Mouse (Mus musculus): ENCODE measurements around the gene Sh3pxd2a.

GRCm38 (mm10) chr19:47248906-47249568, 215.2 kb downstream of the Sh3pxd2a start:
- TF ChIP-seq TAL1 (IDR thresholded peaks at IDR 0.05; ENCODE audit: low read length), result no peak
- no peak for TF ChIP-seq CTCF (IDR thresholded peaks at IDR 0.05 in 2 of 3, conservative IDR thresholded peaks at IDR 0.05 in 1 of 3; ENCODE audit: control insufficient read depth in 1 of 3, insufficient read depth in 1 of 3, low read depth in 2 of 3, low read length in 3 of 3, poor library complexity in 1 of 3, severe bottlenecking in 1 of 3)
- TF ChIP-seq NRF1 (IDR thresholded peaks at IDR 0.05; ENCODE audit: insufficient read depth, low read depth, low read length, poor library complexity, severe bottlenecking), result no peak
- TF ChIP-seq TBP (IDR thresholded peaks at IDR 0.05; ENCODE audit: low read depth, low read length), result no peak
- TF ChIP-seq POLR2A (IDR thresholded peaks at IDR 0.05; ENCODE audit: control insufficient read depth in 1 of 2, insufficient read depth in 1 of 2, low read depth in 1 of 2, low read length in 2 of 2, poor library complexity in 1 of 2), result no peak
- no peak for TF ChIP-seq CHD2 (IDR thresholded peaks at IDR 0.05; ENCODE audit: low read length)
- TF ChIP-seq MXI1 (IDR thresholded peaks at IDR 0.05; ENCODE audit: low read depth, low read length), result no peak
- no peak for TF ChIP-seq HCFC1 (IDR thresholded peaks at IDR 0.05; ENCODE audit: low read depth, low read length)
- TF ChIP-seq NELFE (IDR thresholded peaks at IDR 0.05; ENCODE audit: low read depth, low read length), result no peak
